ENCODE assay signal across 15 mouse cellular contexts in genomic region chr11:62320097-62320496, GRCm38 (mm10).
"Had no signal": no experiment of that assay in that cellular context is flagged by ENCODE, and none has a peak within 500 bp of the region (broad histone marks: within the 10 kb centered on the region; RNA-seq: fewer than 3 reads in every experiment).

No protein-coding gene starts in this region.

- H3K4me1 ChIP-seq: neural tube, embryonic 13.5 days; neural tube, embryonic 15.5 days; stomach, embryonic 15.5 days had no signal

- H3K27ac ChIP-seq: neural tube, embryonic 13.5 days; neural tube, embryonic 15.5 days; stomach, embryonic 15.5 days; stomach, postnatal 0 days had no signal

- H3K27me3 ChIP-seq: neural tube, embryonic 13.5 days; neural tube, embryonic 15.5 days; stomach, embryonic 15.5 days had no signal

- H3K9ac ChIP-seq: neural tube, embryonic 13.5 days; neural tube, embryonic 15.5 days; stomach, embryonic 15.5 days had no signal

- DNase-seq: retina, postnatal 1 day; right cerebral cortex, adult 18-20 months; right cerebral cortex, postnatal 14 days; right cerebral cortex, postnatal 25 days; spleen, adult 18-20 months; thymus, adult 18-20 months; thymus, adult 2 months; thymus, postnatal 14 days; thymus, postnatal 25 days; thymus, postnatal 36 days; thymus, postnatal 4 days had no signal

- H3K4me3 ChIP-seq: neural tube, embryonic 13.5 days; neural tube, embryonic 15.5 days; stomach, embryonic 15.5 days had no signal

- H3K4me2 ChIP-seq: neural tube, embryonic 13.5 days; neural tube, embryonic 15.5 days; stomach, embryonic 15.5 days had no signal

- H3K9me3 ChIP-seq: neural tube, embryonic 13.5 days; neural tube, embryonic 15.5 days; stomach, embryonic 15.5 days had no signal
